Mouse (Mus musculus): ENCODE measurements at regions not wholly inside any gene's neighbourhood (a gene's known extent, or its start where the extent isn't known, plus 50 kb on each side); places are given as distances from the start of the nearest gene placed in this dataset.

- H3K4me3 ChIP-seq (ENCODE audit: insufficient read depth, low read length) = no peak overlapping the region
- H3K27ac ChIP-seq (ENCODE audit: insufficient read depth, low read length) = no peak overlapping the region
- no peaks in the 10 kb centered on the region for H3K4me1 ChIP-seq (ENCODE audit: control insufficient read depth, insufficient read depth, low read length)
- TF ChIP-seq CTCF (IDR thresholded peaks at IDR 0.05; ENCODE audit: borderline replicate concordance, insufficient read depth, low read length) (no peak), POLR2A (IDR thresholded peaks at IDR 0.05; ENCODE audit: low read depth, low read length) (no peak)
Observed at GRCm38 (mm10) chr5:126093196-126093595, 561.6 kb downstream of the Tmem132b start.

- TF ChIP-seq POLR2A (IDR thresholded peaks at IDR 0.05; ENCODE audit: low read depth, low read length) (no peak), CTCF (IDR thresholded peaks at IDR 0.05; ENCODE audit: borderline replicate concordance, insufficient read depth, low read length) (no peak)
- Histone ChIP-seq H3K4me3 (ENCODE audit: insufficient read depth, low read length) (no peak overlapping the region), H3K27ac (ENCODE audit: insufficient read depth, low read length) (no peak overlapping the region), H3K4me1 (ENCODE audit: control insufficient read depth, insufficient read depth, low read length) (no peaks in the 10 kb centered on the region)
Observed at GRCm38 (mm10) chr5:126096616-126097261, 565.2 kb downstream of the Tmem132b start.

- Histone ChIP-seq H3K4me1 (ENCODE audit: control insufficient read depth, insufficient read depth, low read length) (no peaks in the 10 kb centered on the region), H3K4me3 (ENCODE audit: insufficient read depth, low read length) (no peak overlapping the region), H3K27ac (ENCODE audit: insufficient read depth, low read length) (no peak overlapping the region)
- no peak for TF ChIP-seq POLR2A (IDR thresholded peaks at IDR 0.05; ENCODE audit: low read depth, low read length)
- no peak for TF ChIP-seq CTCF (IDR thresholded peaks at IDR 0.05; ENCODE audit: borderline replicate concordance, insufficient read depth, low read length)
Observed at GRCm38 (mm10) chr5:126097262-126097628, 565.7 kb downstream of the Tmem132b start.

GRCm38 (mm10) chr5:126098433-126098832, 566.9 kb downstream of the Tmem132b start:
- Histone ChIP-seq H3K4me3 (ENCODE audit: insufficient read depth, low read length) (no peak overlapping the region), H3K27ac (ENCODE audit: insufficient read depth, low read length) (no peak overlapping the region), H3K4me1 (ENCODE audit: control insufficient read depth, insufficient read depth, low read length) (no peaks in the 10 kb centered on the region)
- no peak for TF ChIP-seq POLR2A (IDR thresholded peaks at IDR 0.05; ENCODE audit: low read depth, low read length)
- TF ChIP-seq CTCF (IDR thresholded peaks at IDR 0.05; ENCODE audit: borderline replicate concordance, insufficient read depth, low read length) = no peak

- TF ChIP-seq CTCF (IDR thresholded peaks at IDR 0.05; ENCODE audit: borderline replicate concordance, insufficient read depth, low read length) = no peak
- TF ChIP-seq POLR2A (IDR thresholded peaks at IDR 0.05; ENCODE audit: low read depth, low read length) = no peak
- no peak overlapping the region for H3K27ac ChIP-seq (ENCODE audit: insufficient read depth, low read length)
- no peak overlapping the region for H3K4me3 ChIP-seq (ENCODE audit: insufficient read depth, low read length)
- no peaks in the 10 kb centered on the region for H3K4me1 ChIP-seq (ENCODE audit: control insufficient read depth, insufficient read depth, low read length)
Observed at GRCm38 (mm10) chr5:126099931-126100330, 568.4 kb downstream of the Tmem132b start.

- no peak overlapping the region for H3K4me3 ChIP-seq (ENCODE audit: insufficient read depth, low read length)
- no peaks in the 10 kb centered on the region for H3K4me1 ChIP-seq (ENCODE audit: control insufficient read depth, insufficient read depth, low read length)
- TF ChIP-seq CTCF (IDR thresholded peaks at IDR 0.05; ENCODE audit: borderline replicate concordance, insufficient read depth, low read length) (no peak), POLR2A (IDR thresholded peaks at IDR 0.05; ENCODE audit: low read depth, low read length) (no peak)
- no peak overlapping the region for H3K27ac ChIP-seq (ENCODE audit: insufficient read depth, low read length)
Observed at GRCm38 (mm10) chr5:126104464-126104863, 572.9 kb downstream of the Tmem132b start.

GRCm38 (mm10) chr5:126104883-126105282, 573.3 kb downstream of the Tmem132b start:
- Histone ChIP-seq H3K4me3 (ENCODE audit: insufficient read depth, low read length) (no peak overlapping the region), H3K27ac (ENCODE audit: insufficient read depth, low read length) (no peak overlapping the region), H3K4me1 (ENCODE audit: control insufficient read depth, insufficient read depth, low read length) (no peaks in the 10 kb centered on the region)
- TF ChIP-seq CTCF (IDR thresholded peaks at IDR 0.05; ENCODE audit: borderline replicate concordance, insufficient read depth, low read length) (no peak), POLR2A (IDR thresholded peaks at IDR 0.05; ENCODE audit: low read depth, low read length) (no peak)

GRCm38 (mm10) chr5:126105446-126105845, 573.9 kb downstream of the Tmem132b start:
- H3K27ac ChIP-seq (ENCODE audit: insufficient read depth, low read length) = no peak overlapping the region
- no peak for TF ChIP-seq CTCF (IDR thresholded peaks at IDR 0.05; ENCODE audit: borderline replicate concordance, insufficient read depth, low read length)
- no peak overlapping the region for H3K4me3 ChIP-seq (ENCODE audit: insufficient read depth, low read length)
- no peaks in the 10 kb centered on the region for H3K4me1 ChIP-seq (ENCODE audit: control insufficient read depth, insufficient read depth, low read length)

- H3K4me1 ChIP-seq (ENCODE audit: control insufficient read depth, insufficient read depth, low read length) = no peaks in the 10 kb centered on the region
- no peak overlapping the region for H3K27ac ChIP-seq (ENCODE audit: insufficient read depth, low read length)
- no peak overlapping the region for H3K4me3 ChIP-seq (ENCODE audit: insufficient read depth, low read length)
- TF ChIP-seq POLR2A (IDR thresholded peaks at IDR 0.05; ENCODE audit: low read depth, low read length) = no peak
- TF ChIP-seq CTCF (IDR thresholded peaks at IDR 0.05; ENCODE audit: borderline replicate concordance, insufficient read depth, low read length) = no peak
Observed at GRCm38 (mm10) chr5:126107020-126107419, 575.4 kb downstream of the Tmem132b start.

- H3K4me3 ChIP-seq (ENCODE audit: insufficient read depth, low read length) = no peak overlapping the region
- TF ChIP-seq POLR2A (IDR thresholded peaks at IDR 0.05; ENCODE audit: low read depth, low read length) (no peak), CTCF (IDR thresholded peaks at IDR 0.05; ENCODE audit: borderline replicate concordance, insufficient read depth, low read length) (no peak)
- no peaks in the 10 kb centered on the region for H3K4me1 ChIP-seq (ENCODE audit: control insufficient read depth, insufficient read depth, low read length)
- H3K27ac ChIP-seq (ENCODE audit: insufficient read depth, low read length) = no peak overlapping the region
Observed at GRCm38 (mm10) chr5:126108837-126109236, 577.3 kb downstream of the Tmem132b start.
